Mouse (Mus musculus) midbrain, embryonic 13.5 days (tissue): ENCODE data around the gene Rps6kb2. TPM values are rescaled to one million over a fixed set of nuclear protein-coding genes. Genes with fewer than 3 reads are reported as not detected.

ENCODE experiments used
- polyA plus RNA-seq: library from polyadenylated mRNA; unstranded; fragments of >200 nt; fragmentation: Nextera tagmentation; extraction: Ambion mirVana; gene quantifications from 2 replicates; pipeline ENCODE4 v1.2.1, GENCODE M21; 2015

Gene Rps6kb2
- polyA plus RNA-seq, 1 experiment from 2014 or later: 62.9 TPM

Other genes starting within 250 kb of the Rps6kb2 start
- gene Aldh3b1, start 233.5 kb downstream of the Rps6kb2 start, polyA plus RNA-seq: 0.80 and 1.1 TPM in 2 replicates
- 5.6 and 8.1 TPM in 2 replicates for gene Unc93b1, start 228.2 kb downstream of the Rps6kb2 start, polyA plus RNA-seq
- gene Aldh3b3, start 204.7 kb downstream of the Rps6kb2 start, polyA plus RNA-seq: not detected in 2 replicates
- gene Aldh3b2, start 191.0 kb downstream of the Rps6kb2 start, polyA plus RNA-seq: 0.09 and 0.18 TPM in 2 replicates
- 1.2 and 1.5 TPM in 2 replicates for gene Acy3, start 176.8 kb downstream of the Rps6kb2 start, polyA plus RNA-seq
- gene Tbx10, start 170.6 kb downstream of the Rps6kb2 start, polyA plus RNA-seq: not detected in 2 replicates
- gene Nudt8, start 162.8 kb downstream of the Rps6kb2 start, polyA plus RNA-seq: 25.2 and 26.4 TPM in 2 replicates
- gene Gm49405, start 162.7 kb downstream of the Rps6kb2 start, polyA plus RNA-seq: 4.9 and 5.5 TPM in 2 replicates
- 5.1 and 7.8 TPM in 2 replicates for gene Doc2g, start 160.0 kb downstream of the Rps6kb2 start, polyA plus RNA-seq
- gene Ndufv1, start 150.5 kb downstream of the Rps6kb2 start, polyA plus RNA-seq: 203 and 210 TPM in 2 replicates
- 372 and 375 TPM in 2 replicates for gene Gstp1, start 125.4 kb downstream of the Rps6kb2 start, polyA plus RNA-seq
- gene Gstp2, start 117.3 kb downstream of the Rps6kb2 start, polyA plus RNA-seq: 1.3 and 3.9 TPM in 2 replicates
- gene Gstp3, start 103.8 kb downstream of the Rps6kb2 start, polyA plus RNA-seq: not detected in 2 replicates
- not detected in 2 replicates for gene Cabp2, start 81.8 kb downstream of the Rps6kb2 start, polyA plus RNA-seq
- 78.7 and 82.1 TPM in 2 replicates for gene Cdk2ap2, start 66.2 kb downstream of the Rps6kb2 start, polyA plus RNA-seq
- 45.0 and 45.9 TPM in 2 replicates for gene Pitpnm1, start 63.4 kb downstream of the Rps6kb2 start, polyA plus RNA-seq
- 79.8 and 80.9 TPM in 2 replicates for gene Aip, start 37.5 kb downstream of the Rps6kb2 start, polyA plus RNA-seq
- 0.05 and 0.08 TPM in 2 replicates for gene Gpr152, start 23.6 kb downstream of the Rps6kb2 start, polyA plus RNA-seq
- 0.19 and 0.34 TPM in 2 replicates for gene Cabp4, start 19.3 kb downstream of the Rps6kb2 start, polyA plus RNA-seq
- 121 and 127 TPM in 2 replicates for gene Coro1b, start 14.7 kb downstream of the Rps6kb2 start, polyA plus RNA-seq
- 0.24 and 0.50 TPM in 2 replicates for gene Ptprcap, start 9.8 kb downstream of the Rps6kb2 start, polyA plus RNA-seq
- 4.2 and 4.8 TPM in 2 replicates for gene Carns1, start 12.1 kb upstream of the Rps6kb2 start, polyA plus RNA-seq
- gene Tbc1d10c, start 27.9 kb upstream of the Rps6kb2 start, polyA plus RNA-seq: 0.78 and 0.93 TPM in 2 replicates
- 636 and 651 TPM in 2 replicates for gene Ppp1ca, start 28.7 kb upstream of the Rps6kb2 start, polyA plus RNA-seq
- gene Rad9a, start 38.3 kb upstream of the Rps6kb2 start, polyA plus RNA-seq: 24.9 and 26.3 TPM in 2 replicates
- gene Clcf1, start 50.9 kb upstream of the Rps6kb2 start, polyA plus RNA-seq: 0.64 and 0.70 TPM in 2 replicates
- gene AC109138.7, start 51.0 kb upstream of the Rps6kb2 start, polyA plus RNA-seq: not detected in 2 replicates
- 14.5 and 15.3 TPM in 2 replicates for gene Pold4, start 68.5 kb upstream of the Rps6kb2 start, polyA plus RNA-seq
- gene Ssh3, start 105.8 kb upstream of the Rps6kb2 start, polyA plus RNA-seq: 6.0 and 8.7 TPM in 2 replicates
- 23.4 and 27.8 TPM in 2 replicates for gene Ankrd13d, start 119.8 kb upstream of the Rps6kb2 start, polyA plus RNA-seq
- 18.0 and 20.9 TPM in 2 replicates for gene Grk2, start 142.9 kb upstream of the Rps6kb2 start, polyA plus RNA-seq
- 37.5 and 43.0 TPM in 2 replicates for gene Kdm2a, start 234.9 kb upstream of the Rps6kb2 start, polyA plus RNA-seq